Mouse (Mus musculus) frontal cortex, postnatal 10 days (tissue): ENCODE data around the gene Slc25a11.

Experiments
- DNase-seq, 2 experiments: peaks; one replicate each; pipeline ENCODE4 v3.0.0; 2022; ENCODE audit warnings: low spot score in 2 of 2, mixed read lengths in 1 of 2

Gene Slc25a11

GRCm38 (mm10) chr11:70651391-70651790 is 4.1 kb upstream of the Slc25a11 start:
- no peak for DNase-seq

GRCm38 (mm10) chr11:70650322-70651175 is 3.3 kb upstream of the Slc25a11 start:
- no peak for DNase-seq

GRCm38 (mm10) chr11:70649185-70649734 is 2.0 kb upstream of the Slc25a11 start:
- DNase-seq: no peak

- no peak for DNase-seq
Measured at GRCm38 (mm10) chr11:70648512-70648911, 1.2 kb upstream of the Slc25a11 start.

GRCm38 (mm10) chr11:70647716-70648420 is 589 bp upstream of the Slc25a11 start:
- peak in 1 of 2 experiments; percentile 47 for DNase-seq

- no peak for DNase-seq
Measured at GRCm38 (mm10) chr11:70646259-70646555, 1.1 kb downstream of the Slc25a11 start.

- no peak for DNase-seq
Measured at GRCm38 (mm10) chr11:70645461-70646258, 1.6 kb downstream of the Slc25a11 start.

- no peak for DNase-seq
Measured at GRCm38 (mm10) chr11:70644564-70645103, 2.6 kb downstream of the Slc25a11 start.

- no peak for DNase-seq
Measured at GRCm38 (mm10) chr11:70643051-70643450, 4.2 kb downstream of the Slc25a11 start.

GRCm38 (mm10) chr11:70641241-70641640 is 6.0 kb downstream of the Slc25a11 start:
- no peak for DNase-seq

GRCm38 (mm10) chr11:70639976-70640375 is 7.3 kb downstream of the Slc25a11 start:
- DNase-seq: no peak

GRCm38 (mm10) chr11:70638714-70639278 is 8.5 kb downstream of the Slc25a11 start, which contains the start of gene Gp1ba:
Gene Gp1ba (plus strand): TSS chr11:70639122.
- DNase-seq: no peak

- no peak for DNase-seq
Measured at GRCm38 (mm10) chr11:70638293-70638692, 9.0 kb downstream of the Slc25a11 start.

GRCm38 (mm10) chr11:70637764-70638163 is 9.5 kb downstream of the Slc25a11 start:
- no peak for DNase-seq

GRCm38 (mm10) chr11:70635601-70636000 is 11.7 kb downstream of the Slc25a11 start:
- DNase-seq: no peak

GRCm38 (mm10) chr11:70630129-70630528 is 17.1 kb downstream of the Slc25a11 start:
- DNase-seq: no peak

GRCm38 (mm10) chr11:70629557-70629956 is 17.7 kb downstream of the Slc25a11 start:
- DNase-seq: no peak

GRCm38 (mm10) chr11:70628431-70628830 is 18.8 kb downstream of the Slc25a11 start:
- no peak for DNase-seq

GRCm38 (mm10) chr11:70626877-70627276 is 20.4 kb downstream of the Slc25a11 start:
- no peak for DNase-seq

- DNase-seq: no peak
Measured at GRCm38 (mm10) chr11:70625473-70625872, 21.8 kb downstream of the Slc25a11 start.

GRCm38 (mm10) chr11:70623053-70623742 is 24.1 kb downstream of the Slc25a11 start:
- DNase-seq: no peak
